Mouse (Mus musculus): Measurements from ENCODE around the gene AC134908.4. TPM values are rescaled to one million over a fixed set of nuclear protein-coding genes. Genes with fewer than 3 reads are reported as not detected.
A peak's percentile ranks its signal among the peaks of the same experiment; 100 is the strongest.

Gene AC134908.4
- polyA plus RNA-seq, 1 experiment = 5.0 TPM

DNA sequence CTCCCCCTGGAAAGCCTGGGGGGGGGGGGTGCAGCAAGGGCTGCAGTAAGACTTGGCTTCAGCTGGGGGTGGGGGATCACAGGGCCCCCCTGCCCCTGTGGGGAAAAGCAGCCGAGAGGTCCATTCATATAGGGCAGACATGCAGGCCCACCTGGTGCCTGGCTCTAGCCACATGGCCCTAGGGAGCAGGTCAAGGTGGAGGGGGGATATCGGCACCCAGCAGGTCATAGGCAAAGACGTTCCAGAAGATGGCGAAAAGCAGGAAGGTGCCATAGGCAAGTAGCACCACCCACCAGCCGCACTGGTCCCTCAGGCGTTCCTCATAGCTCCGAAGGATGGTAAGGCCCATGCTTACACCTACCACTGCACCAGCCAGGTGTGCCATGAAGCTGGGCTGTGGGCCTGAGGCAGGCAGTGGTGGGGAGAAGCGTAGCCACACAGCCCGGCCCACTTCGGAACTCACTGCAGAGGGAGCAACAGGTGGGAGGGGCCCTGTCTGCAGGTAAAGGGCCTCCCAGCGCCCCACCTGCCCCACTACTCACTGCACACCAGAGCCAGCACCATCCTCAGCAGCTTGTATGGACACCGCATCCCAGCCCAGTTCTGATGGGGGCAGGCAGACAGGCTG is 39.2 kb upstream of the AC134908.4 start:
- DNase-seq = no peak
- Histone ChIP-seq H3K4me3 (replicated peaks; ENCODE audit: insufficient read depth, low read depth, low read length) (no peak overlapping the region), H3K27me3 (ENCODE audit: control insufficient read depth, insufficient read depth, low read length) (no peaks in the 10 kb centered on the region), H3K4me1 (ENCODE audit: control insufficient read depth, insufficient read depth, low read length) (peaks cover 47% of the 10 kb centered on the region), H3K27ac (ENCODE audit: insufficient read depth, low read length) (no peak overlapping the region)
- no peak for TF ChIP-seq CTCF (IDR thresholded peaks at IDR 0.05; ENCODE audit: borderline replicate concordance, insufficient read depth, low read depth, low read length)
- TF ChIP-seq POLR2A (IDR thresholded peaks at IDR 0.05; ENCODE audit: borderline replicate concordance, insufficient read depth, low read length) = no peak
- 76% methylated on average over 12 of the region's 12 CpGs for WGBS

DNA sequence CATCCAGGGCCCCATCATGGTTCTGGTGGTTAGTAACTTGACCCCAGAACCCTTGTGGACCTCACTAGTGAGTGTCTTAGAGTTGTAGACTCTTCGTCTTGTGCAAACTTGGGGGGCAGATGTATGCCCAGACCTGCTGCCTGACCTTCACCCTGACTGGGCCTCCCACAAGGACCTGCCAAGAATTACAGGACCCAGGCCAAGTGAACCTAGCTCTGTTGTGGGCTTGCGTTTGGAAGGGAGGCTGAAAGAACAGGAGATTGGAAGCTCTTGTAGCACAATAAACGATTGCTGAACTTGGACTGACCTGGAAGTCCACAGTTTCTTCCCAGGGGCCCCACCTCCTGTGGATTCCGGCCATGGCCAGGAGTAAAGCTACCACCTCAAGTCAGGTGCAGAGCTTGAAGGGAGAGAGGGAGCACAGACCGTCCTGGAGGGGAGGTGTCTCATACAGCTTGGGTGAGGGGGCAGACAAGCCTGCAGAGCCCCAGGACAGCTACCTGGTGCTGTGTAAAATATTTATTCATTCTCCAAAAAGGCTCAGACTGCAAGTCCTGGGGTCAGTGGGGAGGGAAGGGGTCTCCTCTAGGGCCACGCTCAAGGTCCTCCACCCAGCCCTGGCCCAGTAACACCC is 38.6 kb upstream of the AC134908.4 start:
- H3K4me1 ChIP-seq (ENCODE audit: control insufficient read depth, insufficient read depth, low read length) = peaks cover 50% of the 10 kb centered on the region
- 16% methylated on average over 6 of the region's 6 CpGs for whole genome bisulfite sequencing
- H3K27me3 ChIP-seq (ENCODE audit: control insufficient read depth, insufficient read depth, low read length) = no peaks in the 10 kb centered on the region
- no peak for TF ChIP-seq POLR2A (IDR thresholded peaks at IDR 0.05; ENCODE audit: borderline replicate concordance, insufficient read depth, low read length)
- no peak for TF ChIP-seq CTCF (IDR thresholded peaks at IDR 0.05; ENCODE audit: borderline replicate concordance, insufficient read depth, low read depth, low read length)
- H3K4me3 ChIP-seq (replicated peaks; ENCODE audit: insufficient read depth, low read depth, low read length) = peak overlapping the region; percentile 81
- H3K27ac ChIP-seq (ENCODE audit: insufficient read depth, low read length) = peak overlapping the region; percentile 95; the same call in 1 of the 2 replicates
- no peak for DNase-seq

DNA sequence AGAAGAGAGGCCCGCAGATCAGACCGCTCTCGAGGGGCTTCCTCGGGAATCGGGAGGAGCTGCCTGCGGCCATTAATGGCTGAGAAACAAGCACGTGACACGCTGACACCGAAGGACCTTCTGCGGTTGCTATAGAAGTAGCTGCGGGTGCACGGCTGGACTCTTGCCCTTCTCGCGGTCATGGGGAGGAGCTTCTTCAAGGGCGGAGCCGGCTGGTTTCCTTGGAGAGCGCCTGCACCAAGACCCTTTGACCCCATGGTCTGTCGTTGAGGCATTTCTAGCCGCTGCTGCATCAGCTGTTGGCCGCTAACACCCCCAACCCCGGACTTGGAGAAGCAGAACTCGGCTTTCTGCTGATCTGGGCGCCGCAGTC is 37.8 kb upstream of the AC134908.4 start, which contains the start of gene Stub1:
Stub1 (minus strand) TSS at position 114 of the 373 bp plus-strand sequence.
- no peaks in the 10 kb centered on the region for H3K27me3 ChIP-seq (ENCODE audit: control insufficient read depth, insufficient read depth, low read length)
- H3K4me1 ChIP-seq (ENCODE audit: control insufficient read depth, insufficient read depth, low read length) = peaks cover 52% of the 10 kb centered on the region
- under 1% methylated on average over 24 of the region's 24 CpGs for WGBS
- TF ChIP-seq POLR2A (IDR thresholded peaks at IDR 0.05; ENCODE audit: borderline replicate concordance, insufficient read depth, low read length) (no peak), CTCF (IDR thresholded peaks at IDR 0.05; ENCODE audit: borderline replicate concordance, insufficient read depth, low read depth, low read length) (no peak)
- peak in 1 of 2 experiments; percentile 89 for DNase-seq
- peak within 1 kb of the TSS; percentile 95 for H3K27ac ChIP-seq (ENCODE audit: insufficient read depth, low read length)
- peak within 1 kb of the TSS; percentile 81 for H3K4me3 ChIP-seq (replicated peaks; ENCODE audit: insufficient read depth, low read depth, low read length)

DNA sequence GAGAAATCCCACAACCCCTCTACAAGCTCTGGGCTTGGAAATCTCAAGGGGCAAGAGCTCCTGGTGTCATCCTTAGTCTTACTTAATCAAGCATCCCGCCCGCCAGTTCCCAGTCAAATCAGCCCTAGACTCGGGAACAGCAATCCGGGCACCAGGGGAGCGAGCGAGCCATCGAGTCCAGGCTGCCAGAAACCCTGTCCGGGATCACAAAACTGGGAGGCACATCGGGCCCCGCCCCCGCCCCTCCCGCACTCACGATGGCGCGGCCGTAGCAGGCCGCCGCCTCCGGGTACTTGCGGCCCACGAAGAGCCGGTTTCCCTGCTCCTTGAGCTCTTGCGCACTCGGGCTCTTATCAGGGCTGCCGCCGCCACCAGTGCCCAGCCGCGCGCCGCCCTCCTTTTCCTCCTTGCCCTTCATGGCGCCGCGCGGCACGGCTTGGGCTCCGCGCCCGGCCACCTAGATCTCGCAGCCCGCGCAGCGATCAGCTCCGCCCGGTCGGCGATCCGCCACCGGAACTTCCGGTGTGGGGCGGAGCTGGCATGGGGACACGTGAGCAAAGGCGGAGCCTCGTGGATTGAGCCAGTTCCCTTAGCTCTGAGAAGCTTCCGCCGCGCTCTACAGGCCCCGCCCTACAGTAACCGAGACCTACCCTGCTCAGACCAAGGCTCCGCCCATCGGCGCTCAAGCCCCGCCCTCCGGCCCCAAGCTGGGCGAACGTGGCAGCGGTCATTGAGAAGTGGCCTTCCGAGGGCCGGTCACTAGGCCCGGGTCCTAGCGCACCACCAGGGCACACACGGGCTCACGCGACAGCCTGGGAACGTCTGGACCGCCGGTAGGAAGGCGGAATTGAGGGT is 37.2 kb upstream of the AC134908.4 start:
- Histone ChIP-seq H3K4me1 (ENCODE audit: control insufficient read depth, insufficient read depth, low read length) (peaks cover 55% of the 10 kb centered on the region), H3K27ac (ENCODE audit: insufficient read depth, low read length) (peak overlapping the region; percentile 95), H3K27me3 (ENCODE audit: control insufficient read depth, insufficient read depth, low read length) (no peaks in the 10 kb centered on the region), H3K4me3 (replicated peaks; ENCODE audit: insufficient read depth, low read depth, low read length) (peak overlapping the region; percentile 81)
- TF ChIP-seq CTCF (IDR thresholded peaks at IDR 0.05; ENCODE audit: borderline replicate concordance, insufficient read depth, low read depth, low read length) (no peak), POLR2A (IDR thresholded peaks at IDR 0.05; ENCODE audit: borderline replicate concordance, insufficient read depth, low read length) (peak; percentile 70)
- WGBS = under 1% methylated on average over 75 of the region's 77 CpGs
- DNase-seq = peak; percentile 99

DNA sequence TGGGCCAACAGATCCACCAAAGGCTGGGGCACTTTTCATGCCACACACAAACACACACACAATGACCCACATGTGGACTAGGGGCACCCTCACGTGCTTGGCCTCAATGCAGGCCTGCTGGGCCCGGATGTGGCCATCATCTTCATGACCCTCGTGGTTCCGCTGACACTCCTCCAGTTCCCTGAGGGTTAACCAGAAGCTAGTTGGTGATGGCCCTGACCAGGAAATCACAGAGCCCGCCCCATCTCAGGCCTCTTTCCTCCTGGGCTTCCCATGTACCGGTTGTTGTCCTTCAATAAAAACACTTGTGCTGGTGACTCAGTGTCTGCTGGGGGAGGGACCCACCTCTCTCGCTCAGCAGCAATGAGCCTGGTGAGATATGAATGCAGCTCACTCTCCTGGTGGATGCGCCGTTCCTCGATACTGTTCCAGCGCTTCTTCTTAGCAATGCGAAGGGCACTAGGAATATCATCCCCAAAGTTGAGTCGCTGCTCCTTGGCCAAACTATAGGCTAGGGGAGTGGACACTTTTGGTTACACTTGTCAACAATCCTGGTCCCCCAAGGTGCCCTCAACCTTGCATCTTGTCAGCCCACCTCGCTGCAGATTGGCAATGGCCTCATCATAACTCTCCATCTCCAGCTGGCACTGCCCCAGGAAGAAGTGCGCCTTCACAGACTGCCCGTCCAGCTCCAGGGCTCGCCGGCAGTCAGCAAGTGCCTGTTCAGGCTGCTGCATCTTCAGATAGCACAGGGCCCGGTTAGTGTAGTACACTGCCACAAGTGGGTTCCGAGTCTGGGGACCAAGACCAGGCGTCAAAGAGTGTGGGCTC is 36.2 kb upstream of the AC134908.4 start:
- Histone ChIP-seq H3K4me1 (ENCODE audit: control insufficient read depth, insufficient read depth, low read length) (peaks cover 50% of the 10 kb centered on the region), H3K27me3 (ENCODE audit: control insufficient read depth, insufficient read depth, low read length) (no peaks in the 10 kb centered on the region), H3K27ac (ENCODE audit: insufficient read depth, low read length) (no peak overlapping the region), H3K4me3 (replicated peaks; ENCODE audit: insufficient read depth, low read depth, low read length) (peak overlapping the region; percentile 81)
- peak; percentile 59 to 64 for DNase-seq
- TF ChIP-seq CTCF (IDR thresholded peaks at IDR 0.05; ENCODE audit: borderline replicate concordance, insufficient read depth, low read depth, low read length) (no peak), POLR2A (IDR thresholded peaks at IDR 0.05; ENCODE audit: borderline replicate concordance, insufficient read depth, low read length) (no peak)
- WGBS = 37% methylated on average over 21 of the region's 21 CpGs

DNA sequence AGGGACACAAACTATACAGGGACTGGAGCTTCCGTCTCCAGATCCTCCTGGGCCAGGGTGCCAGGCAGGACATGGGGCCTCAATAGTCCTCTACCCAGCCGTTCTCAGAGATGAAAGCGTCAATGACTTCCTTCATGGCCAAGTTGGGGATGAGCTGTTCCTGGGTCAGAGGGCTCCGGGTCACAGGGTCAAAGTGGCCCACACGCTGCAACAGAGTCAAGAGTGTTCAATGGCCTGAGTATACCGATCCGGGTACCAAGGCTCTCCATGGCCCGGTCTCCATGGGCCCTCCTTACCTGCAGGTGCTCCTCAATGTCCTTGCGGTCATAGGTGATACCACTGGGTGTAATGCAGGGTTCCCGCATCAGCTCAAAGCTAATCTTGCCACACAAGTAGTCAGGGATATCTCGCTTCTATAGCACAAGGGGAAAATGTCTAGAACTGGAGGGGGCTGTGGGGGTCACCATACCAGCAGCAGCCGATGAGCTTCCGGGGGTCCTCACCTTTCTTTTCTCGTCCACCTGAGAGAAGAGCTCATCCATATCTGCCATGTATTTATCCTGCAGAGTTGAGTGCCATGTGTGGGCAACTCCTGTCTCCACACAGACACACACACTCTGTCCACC is 35.5 kb upstream of the AC134908.4 start:
- DNase-seq = no peak
- TF ChIP-seq POLR2A (IDR thresholded peaks at IDR 0.05; ENCODE audit: borderline replicate concordance, insufficient read depth, low read length) (no peak), CTCF (IDR thresholded peaks at IDR 0.05; ENCODE audit: borderline replicate concordance, insufficient read depth, low read depth, low read length) (no peak)
- WGBS = 77% methylated on average over 14 of the region's 14 CpGs
- no peak overlapping the region for H3K4me3 ChIP-seq (replicated peaks; ENCODE audit: insufficient read depth, low read depth, low read length)
- H3K27ac ChIP-seq (ENCODE audit: insufficient read depth, low read length) = no peak overlapping the region
- H3K27me3 ChIP-seq (ENCODE audit: control insufficient read depth, insufficient read depth, low read length) = no peaks in the 10 kb centered on the region
- H3K4me1 ChIP-seq (ENCODE audit: control insufficient read depth, insufficient read depth, low read length) = peaks cover 45% of the 10 kb centered on the region

All from cerebellum, adult 2 months (tissue).